Mouse (Mus musculus) erythroblast, embryonic 14.5 days (primary cell): ENCODE measurements around the gene Gm10272.

Source experiments
- GATA1 ChIP-seq: IDR thresholded peaks from 2 replicates; pipeline ENCODE4 v1.6.1; 2012; ENCODE audit warnings: low read length, inconsistent platforms, mixed read lengths
- TAL1 ChIP-seq: IDR thresholded peaks from 3 replicates; pipeline ENCODE4 v1.6.1; 2012; ENCODE audit warnings: low read length, inconsistent platforms, mixed read lengths

DNA sequence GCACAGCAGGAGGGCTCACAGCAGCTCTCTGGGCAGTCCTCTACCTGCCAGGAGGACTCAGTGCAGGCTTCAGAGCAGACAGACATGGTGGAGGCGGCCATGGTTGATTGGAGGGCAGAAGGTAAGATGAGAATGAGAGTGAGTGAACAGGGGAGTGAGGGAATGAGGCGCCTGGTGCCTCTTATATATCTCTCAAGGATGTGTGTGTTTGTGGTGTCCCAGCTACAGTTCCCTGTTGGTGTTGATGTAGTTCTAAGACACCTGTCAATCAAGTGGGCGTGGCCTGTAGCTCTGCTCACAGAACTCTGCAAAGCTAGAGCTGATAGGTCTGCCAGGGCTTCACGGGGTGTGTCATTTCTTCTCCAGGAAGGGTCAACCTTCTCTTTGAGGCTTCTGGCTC is 9.3 kb upstream of the Gm10272 start, which contains the start of gene Gm9508:
- TF ChIP-seq GATA1 (no peak), TAL1 (no peak)
